Mouse (Mus musculus) CD8-positive naive resting alpha-beta T cell, adult 2 months (primary cell): ENCODE measurements around the gene Apoh.

ENCODE experiments used
- DNase-seq, 2 experiments: peaks; one replicate each; pipeline ENCODE4 v3.0.0; 2022; ENCODE audit warnings: low read depth in 2 of 2, low spot score in 2 of 2

Apoh gene

GRCm38 (mm10) chr11:108378363-108378751 lies 35.2 kb downstream of the Apoh start:
- DNase-seq: no peak

DNA sequence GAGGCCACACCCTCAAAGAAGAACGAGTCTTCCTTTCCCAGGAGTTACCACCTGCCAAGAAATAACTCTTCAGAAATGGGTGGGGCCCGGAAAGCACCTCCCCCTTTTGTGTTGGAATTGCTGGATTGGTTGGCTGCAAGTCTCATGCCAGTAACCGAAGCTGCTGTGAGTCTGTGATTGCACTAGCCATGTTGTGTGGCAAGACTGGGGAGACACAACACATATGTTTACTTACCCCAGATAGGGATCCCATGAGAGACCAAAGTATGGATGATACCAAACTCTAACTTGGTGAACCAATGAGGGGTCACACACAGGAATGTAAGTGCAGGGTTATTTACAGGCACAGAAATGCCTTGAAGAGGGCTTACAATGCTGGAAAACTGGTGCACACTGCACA lies 39.5 kb downstream of the Apoh start:
- no peak for DNase-seq

DNA sequence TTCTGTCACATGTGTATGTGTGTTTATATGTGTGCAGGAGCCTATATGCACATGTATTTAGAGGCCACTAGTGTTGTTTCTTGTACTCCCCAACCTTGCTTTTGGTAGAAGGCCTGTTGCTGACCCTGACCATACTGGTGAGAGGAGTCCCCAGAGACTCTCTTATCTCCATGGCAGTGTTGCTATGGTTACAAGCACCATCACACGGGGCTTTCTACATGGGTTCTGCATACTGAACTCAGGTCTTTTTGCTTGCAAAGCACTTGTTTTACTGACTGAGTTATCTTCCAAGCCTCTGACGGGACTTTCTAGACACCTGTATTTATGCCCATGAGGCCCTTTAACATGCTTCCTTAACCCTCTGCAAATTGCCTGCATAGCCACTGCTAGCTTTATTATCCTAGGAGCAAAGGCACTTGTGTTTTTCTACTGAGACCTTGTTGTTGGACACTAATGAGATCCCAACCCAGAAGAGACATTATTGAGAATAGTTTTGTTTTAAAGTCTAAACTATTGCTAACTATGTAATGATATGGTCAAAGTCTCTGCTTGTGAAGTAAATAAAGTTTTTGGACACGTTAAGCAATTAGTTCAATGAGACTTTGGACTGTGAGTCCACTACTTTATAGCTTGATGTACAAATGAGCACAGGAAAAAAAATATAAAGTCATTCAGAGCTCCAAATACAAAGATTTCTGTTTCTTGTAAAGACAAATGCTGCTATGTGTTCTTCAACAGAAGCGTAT lies 41.9 kb downstream of the Apoh start:
- no peak for DNase-seq

- no peak for DNase-seq
These were observed 42.5 kb downstream of the Apoh start for GRCm38 (mm10) chr11:108385666-108386024.

DNA sequence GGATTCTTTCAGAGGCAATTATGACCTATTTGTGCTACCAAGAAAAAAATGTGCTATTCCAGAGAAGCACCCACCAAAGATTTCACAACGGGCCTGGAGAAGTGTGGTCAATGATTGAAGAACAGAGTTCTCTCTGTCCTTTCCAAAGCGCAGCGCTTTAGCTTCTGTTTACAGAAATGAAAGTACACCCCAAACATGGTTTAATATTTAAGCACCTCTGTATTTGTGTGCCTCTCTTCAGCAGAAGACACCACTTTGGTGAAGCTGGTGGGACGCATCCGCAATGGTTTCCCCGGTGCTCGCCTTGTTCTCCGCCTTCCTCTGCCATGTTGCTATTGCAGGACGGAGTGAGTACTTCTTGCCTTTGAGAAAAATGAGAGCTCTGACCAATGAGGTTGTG lies 51.9 kb downstream of the Apoh start:
- DNase-seq: no peak

DNA sequence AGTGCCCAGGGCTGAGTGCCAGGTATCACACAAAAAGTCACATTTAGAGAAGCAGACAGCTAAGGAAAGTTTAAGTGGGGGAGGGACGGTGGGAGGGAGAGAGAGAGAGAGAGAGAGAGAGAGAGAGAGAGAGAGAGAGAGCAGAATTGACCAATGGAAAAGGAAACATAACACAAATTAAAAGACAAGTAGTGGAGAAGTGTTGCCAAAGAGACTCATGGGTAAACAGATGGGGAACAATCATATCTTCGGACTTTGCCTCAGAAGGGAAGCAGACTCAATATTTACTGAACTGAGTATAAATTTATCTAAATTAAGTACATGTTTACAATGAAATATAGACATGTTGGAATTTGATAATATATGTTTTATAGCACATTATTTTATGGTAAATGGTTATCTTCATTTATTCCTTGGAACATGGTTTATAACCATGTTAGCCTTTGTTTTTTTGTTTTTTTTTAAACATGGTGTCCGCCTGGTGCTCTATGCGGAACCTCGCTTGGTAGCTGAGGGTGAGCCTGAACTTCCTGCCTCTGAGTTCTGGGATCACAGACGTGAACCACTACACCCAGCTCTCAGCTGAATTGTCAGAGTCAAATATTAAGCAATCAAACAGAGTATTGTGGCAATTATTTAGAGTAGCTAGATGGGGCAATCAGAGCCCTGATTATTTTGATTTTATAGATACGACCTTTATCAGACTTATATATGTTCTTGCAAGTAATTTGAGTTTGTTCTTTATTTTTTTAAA lies 53.1 kb downstream of the Apoh start:
- no peak for DNase-seq

- DNase-seq: no peak
These were observed 66.9 kb downstream of the Apoh start for GRCm38 (mm10) chr11:108409876-108410644.

DNA sequence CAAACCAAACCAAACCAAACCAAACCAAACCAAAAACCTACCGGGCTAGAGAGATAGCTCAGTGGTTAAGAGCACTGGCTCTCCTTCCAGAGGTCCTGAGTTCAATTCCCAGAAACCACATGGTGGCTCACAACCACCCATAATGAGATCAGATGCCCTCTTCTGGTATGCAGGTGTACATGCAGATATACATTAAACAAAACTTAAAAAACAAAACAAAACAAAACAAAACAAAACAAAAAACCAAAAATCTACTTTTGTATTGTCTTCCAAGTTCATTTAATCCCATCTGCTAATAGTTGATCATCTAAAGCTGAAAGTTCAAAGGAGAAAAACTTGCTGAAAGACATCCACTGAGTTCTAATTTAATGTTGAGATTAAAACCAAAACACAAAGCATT lies 73.2 kb downstream of the Apoh start:
- DNase-seq: no peak

GRCm38 (mm10) chr11:108418540-108418939 lies 75.4 kb downstream of the Apoh start:
- no peak for DNase-seq

DNA sequence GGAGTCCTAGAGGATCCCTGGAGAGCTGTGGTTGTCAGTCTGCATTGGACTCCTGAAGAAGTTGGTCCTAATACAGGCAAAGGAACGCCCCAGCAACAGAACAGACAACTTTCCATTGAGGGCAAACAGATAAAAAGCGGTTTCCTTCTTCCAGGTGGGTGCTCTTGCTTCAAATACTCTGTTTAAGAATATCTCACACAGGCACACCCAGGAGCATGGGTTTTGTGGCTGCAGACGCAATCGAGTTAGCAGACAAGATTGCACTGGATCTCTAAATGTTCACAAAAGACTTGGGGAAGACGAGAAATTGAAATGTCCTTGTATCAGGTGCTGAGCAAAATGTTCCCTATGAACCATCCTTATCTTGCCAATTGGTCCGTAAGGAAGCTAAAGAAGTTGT lies 76.1 kb downstream of the Apoh start:
- no peak for DNase-seq

DNA sequence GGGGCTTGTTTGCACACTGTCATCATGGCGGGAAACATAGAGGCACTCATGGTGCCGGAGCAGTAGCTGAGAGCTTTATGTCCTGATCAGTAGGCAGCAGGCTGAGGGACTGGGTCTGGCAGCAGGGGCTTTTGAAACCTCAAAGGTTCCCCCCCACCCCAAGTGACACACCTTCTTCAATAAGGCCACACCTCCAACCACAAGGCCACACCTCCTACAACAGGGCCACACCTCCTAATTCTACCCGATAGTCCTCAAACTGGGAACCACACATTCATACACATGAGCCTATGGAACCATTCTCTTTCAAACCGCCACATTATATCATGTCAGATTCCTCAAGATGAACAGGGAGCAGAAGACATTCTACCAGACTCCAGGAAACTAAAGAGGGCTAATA lies 77.6 kb downstream of the Apoh start:
- DNase-seq: no peak

GRCm38 (mm10) chr11:108423221-108423620 lies 80.1 kb downstream of the Apoh start:
- DNase-seq: no peak

- no peak for DNase-seq
These were observed 81.0 kb downstream of the Apoh start for GRCm38 (mm10) chr11:108424111-108424510.

DNA sequence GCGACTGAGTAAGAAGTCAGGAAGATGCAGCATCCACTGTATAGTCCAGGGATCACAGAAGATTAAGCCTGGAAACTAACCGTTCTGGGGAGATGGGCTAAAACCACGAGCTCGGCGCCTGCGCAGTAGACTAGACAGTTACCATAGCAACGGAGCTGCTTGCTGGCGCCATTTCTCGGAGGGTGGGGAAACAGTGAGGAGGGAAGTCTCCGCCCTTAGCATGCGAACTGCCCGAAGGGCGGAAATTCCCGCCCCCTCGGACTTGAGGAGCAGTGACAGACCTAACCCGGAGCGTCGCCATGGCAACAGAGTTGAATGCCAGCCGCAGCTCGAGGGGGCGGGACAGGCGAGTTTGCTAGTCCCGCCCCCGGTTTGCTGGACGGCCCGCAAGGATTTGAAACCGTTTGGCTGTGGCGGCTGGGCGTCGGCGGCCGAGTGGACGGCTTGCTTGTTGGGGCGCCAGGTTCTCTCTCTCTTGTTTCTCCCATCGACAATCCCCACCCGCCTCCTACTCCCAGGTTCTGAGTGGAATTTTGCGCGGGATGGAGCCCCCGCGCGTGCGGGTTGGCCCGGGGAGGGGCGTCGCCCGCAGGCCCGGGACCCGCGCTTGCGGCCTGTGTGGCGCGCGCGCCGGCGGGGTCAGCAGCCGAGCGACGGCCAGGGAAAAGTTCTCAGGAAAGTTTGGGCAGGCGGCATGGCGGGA lies 81.9 kb downstream of the Apoh start, which contains the start of gene Cep112:
Gene Cep112, plus strand, starts transcription at position 304 of the 703 bp plus-strand sequence.
- peak; percentile 72 to 79 for DNase-seq

- DNase-seq: no peak
These were observed 82.4 kb downstream of the Apoh start for GRCm38 (mm10) chr11:108425592-108425921.

- DNase-seq: no peak
These were observed 82.9 kb downstream of the Apoh start for GRCm38 (mm10) chr11:108426086-108426485.

DNA sequence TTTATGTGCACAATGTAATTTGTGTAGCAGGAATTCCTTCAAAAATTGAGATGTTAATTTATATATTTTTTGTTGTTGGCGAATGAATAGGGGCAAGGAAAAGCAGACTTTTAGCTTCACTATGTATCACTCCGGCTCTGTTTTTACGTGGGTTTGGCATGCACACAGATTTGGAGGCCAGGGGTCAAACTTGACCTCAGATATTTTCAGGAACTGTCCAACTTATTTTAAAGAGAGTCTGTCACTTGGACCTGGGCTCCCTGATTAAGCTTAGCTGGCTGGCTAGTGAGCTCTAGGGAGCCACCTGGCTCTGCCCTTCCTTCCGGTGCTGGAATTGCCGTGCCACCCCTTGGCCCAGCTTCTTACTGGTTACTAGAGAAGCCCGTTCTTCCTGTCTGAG lies 84.0 kb downstream of the Apoh start:
- DNase-seq: no peak

DNA sequence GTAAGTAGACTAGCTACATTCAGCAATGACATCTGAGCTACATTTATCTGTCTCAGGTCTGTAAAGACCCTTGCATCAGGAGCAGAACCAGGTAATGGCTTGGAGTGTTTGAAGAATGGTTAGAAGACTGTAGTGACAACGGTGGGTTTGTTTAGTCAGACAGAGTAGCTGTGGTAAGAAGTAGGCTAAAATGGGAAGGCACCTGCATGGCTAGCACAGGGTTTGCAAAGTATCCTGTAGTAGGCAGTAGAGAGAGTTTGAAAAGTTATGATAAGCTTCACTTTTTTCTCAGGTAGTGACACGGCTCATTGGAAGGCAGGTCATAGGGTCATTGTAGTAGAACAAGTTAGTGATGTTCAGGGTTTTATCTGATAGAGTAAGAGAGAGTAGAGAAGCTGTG lies 85.9 kb downstream of the Apoh start:
- DNase-seq: no peak

DNA sequence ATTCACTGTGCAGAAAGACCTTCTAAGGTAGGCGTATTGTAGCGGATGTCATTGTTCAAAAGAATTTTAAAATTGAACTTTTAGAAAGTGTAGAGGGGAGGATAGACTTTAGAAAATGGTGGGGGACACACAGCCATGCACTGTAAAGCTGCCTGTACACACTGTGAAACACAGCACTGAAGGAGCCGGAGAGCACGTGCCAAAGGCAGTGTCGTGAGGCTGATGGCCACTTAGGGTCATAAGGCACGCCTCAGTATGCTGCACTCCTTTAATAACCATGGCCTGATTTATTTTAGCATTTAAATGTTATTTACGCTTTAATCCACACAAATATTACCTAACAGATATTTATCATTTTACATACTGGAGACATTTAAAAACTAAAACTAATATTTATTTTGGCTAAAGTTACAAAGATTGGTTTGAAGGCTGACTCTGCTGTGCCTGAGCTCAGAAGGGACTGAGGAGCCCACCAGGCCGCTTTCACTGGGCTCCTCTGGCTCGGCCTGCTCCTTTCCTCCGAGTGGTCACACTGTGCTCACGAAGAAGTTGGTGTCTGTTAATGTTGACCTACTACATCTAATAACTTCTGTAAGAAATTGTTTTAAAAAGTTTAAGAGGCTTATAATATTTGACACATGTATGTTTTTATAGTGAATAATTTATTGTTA lies 100.9 kb downstream of the Apoh start:
- no peak for DNase-seq

GRCm38 (mm10) chr11:108447148-108447547 lies 104.0 kb downstream of the Apoh start:
- DNase-seq: no peak

GRCm38 (mm10) chr11:108449811-108450210 lies 106.7 kb downstream of the Apoh start:
- peak; percentile 45 to 50 for DNase-seq
